Mouse (Mus musculus) thymus, adult 2 months (tissue): ENCODE results near the gene Rbm4b.

Experiments
- CTCF ChIP-seq: fragments of 200-500 bp; IDR thresholded peaks from 2 replicates; pipeline ENCODE4 v1.5.1; 2012; ENCODE audit warnings: mild to moderate bottlenecking, control low read depth, low read length, moderate library complexity, borderline replicate concordance; ENCODE audit not compliant: control insufficient read depth, poor library complexity, insufficient read depth; ENCODE audit errors: extremely low read depth
- POLR2A ChIP-seq: fragments of 200-500 bp; IDR thresholded peaks from 2 replicates; pipeline ENCODE4 v1.6.1; 2012; ENCODE audit warnings: mild to moderate bottlenecking, low read length, control low read depth, moderate library complexity; ENCODE audit not compliant: control insufficient read depth, poor library complexity, insufficient read depth; ENCODE audit errors: extremely low read depth

- TF ChIP-seq CTCF (no peak), POLR2A (no peak)
Measured at GRCm38 (mm10) chr19:4745057-4745456, 11.2 kb upstream of the Rbm4b start.
